10 mouse cellular contexts compared by ENCODE assay signal in the genomic region with DNA sequence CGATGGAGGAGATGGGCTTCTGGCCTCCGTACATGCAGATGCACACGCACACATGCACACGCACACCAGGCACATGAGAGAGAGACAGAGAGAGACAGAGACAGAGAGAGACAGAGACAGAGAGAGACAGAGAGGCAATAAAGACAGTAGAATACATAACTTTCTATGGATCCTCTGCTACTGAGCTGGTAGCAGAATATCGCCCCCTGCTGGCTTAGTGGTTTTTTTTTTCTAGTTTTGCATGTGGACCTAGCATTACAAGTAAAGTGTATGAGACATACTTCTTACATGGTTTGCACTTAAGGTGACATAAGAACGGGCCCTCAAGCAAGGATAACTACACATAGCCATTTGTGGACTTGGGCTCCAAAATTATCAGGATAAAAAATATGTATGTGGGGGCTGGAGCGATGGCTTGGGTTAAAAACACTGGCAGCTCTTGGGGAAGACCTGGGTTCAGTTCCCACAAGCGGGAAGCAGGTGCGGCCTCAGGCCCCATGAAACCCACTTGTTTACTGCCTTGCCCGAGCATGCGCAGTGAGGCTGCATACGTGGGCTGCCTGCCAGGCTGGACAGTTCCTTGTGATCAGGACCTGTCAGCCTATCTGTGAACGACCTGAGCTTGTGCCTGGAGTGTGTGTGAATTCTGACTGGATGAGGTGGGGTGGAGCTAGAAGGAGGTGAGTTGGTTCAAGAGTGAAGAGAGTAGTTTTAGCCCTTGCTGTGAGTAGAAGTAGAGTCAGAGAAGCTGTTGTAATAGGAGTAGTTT.
DNase-seq lines count a peak whose midpoint lies in the region; ATAC-seq and TF ChIP-seq lines count a peak whose summit lies in the region.
"Had no signal": no experiment of that assay in that cellular context is flagged by ENCODE, and none has a peak within 500 bp of the region (broad histone marks: within the 10 kb centered on the region; RNA-seq: fewer than 3 reads in every experiment).

No protein-coding gene starts in this region.

- H3K9ac ChIP-seq in hindbrain, embryonic 14.5 days, result no peak overlapping the region
- no peak overlapping the region for H3K9ac ChIP-seq in hindbrain, embryonic 12.5 days
- no peak overlapping the region for H3K9ac ChIP-seq in ES-E14 (ENCODE audit: insufficient read depth, low read depth, low read length, poor library complexity, severe bottlenecking)
- no peak overlapping the region for H3K9ac ChIP-seq in neural tube, embryonic 15.5 days (replicated peaks)
- H3K9ac ChIP-seq: liver, embryonic 13.5 days; stomach, embryonic 15.5 days had no signal

- no peaks in the 10 kb centered on the region for H3K9me3 ChIP-seq in hindbrain, embryonic 14.5 days (ENCODE audit: control insufficient read depth, low read length)
- H3K9me3 ChIP-seq in hindbrain, embryonic 12.5 days (replicated peaks), result 0 out of 2 replicates have a peak, but pooled peaks cover 5% of the 10 kb centered on the region
- H3K9me3 ChIP-seq in ES-E14 (ENCODE audit: control insufficient read depth, insufficient read depth, low read depth, low read length), result no peaks in the 10 kb centered on the region
- no peaks in the 10 kb centered on the region for H3K9me3 ChIP-seq in neural tube, embryonic 15.5 days (replicated peaks)
- H3K9me3 ChIP-seq: liver, embryonic 13.5 days; stomach, embryonic 15.5 days had no signal

- in situ Hi-C loops in ES-E14 (cut with MboI; ENCODE audit: low sequenced_read_pairs in 2 of 2, unreplicated experiment in 2 of 2), result no loop called here

- no peak overlapping the region for H3K4me2 ChIP-seq in hindbrain, embryonic 14.5 days (replicated peaks)
- H3K4me2 ChIP-seq in hindbrain, embryonic 12.5 days (replicated peaks), result no peak overlapping the region
- H3K4me2 ChIP-seq in neural tube, embryonic 15.5 days, result no peak overlapping the region
- H3K4me2 ChIP-seq: liver, embryonic 13.5 days; stomach, embryonic 15.5 days had no signal

- no peaks in the 10 kb centered on the region for H3K27me3 ChIP-seq in hindbrain, embryonic 14.5 days (ENCODE audit: control insufficient read depth, insufficient read depth, low read length)
- H3K27me3 ChIP-seq in hindbrain, embryonic 12.5 days, result no peaks in the 10 kb centered on the region
- H3K27me3 ChIP-seq in neural tube, embryonic 15.5 days (replicated peaks), result no peaks in the 10 kb centered on the region
- H3K27me3 ChIP-seq: liver, embryonic 13.5 days; stomach, embryonic 15.5 days had no signal

- H3K4me1 ChIP-seq in hindbrain, embryonic 14.5 days (replicated peaks; ENCODE audit: control insufficient read depth, insufficient read depth, low read length), result no peaks in the 10 kb centered on the region
- H3K4me1 ChIP-seq in hindbrain, embryonic 12.5 days, result no peaks in the 10 kb centered on the region
- no peaks in the 10 kb centered on the region for H3K4me1 ChIP-seq in ES-E14 (ENCODE audit: control insufficient read depth in 2 of 2, insufficient read depth in 2 of 2, low read length in 2 of 2, poor library complexity in 1 of 2)
- no peaks in the 10 kb centered on the region for H3K4me1 ChIP-seq in neural tube, embryonic 15.5 days
- H3K4me1 ChIP-seq: liver, embryonic 13.5 days; stomach, embryonic 15.5 days had no signal

- peak; percentile 58 for DNase-seq in hindbrain, embryonic 14.5 days (ENCODE audit: low spot score)
- peak; percentile 43 for DNase-seq in 3134 (ENCODE audit: extremely low read depth, insufficient read length, low spot score)
- peak; percentile 34 for DNase-seq in ES-E14 (ENCODE audit: low read depth, low spot score)
- peak; percentile 85 for DNase-seq in cerebellum, adult 9-10 months
- peak; percentile 37 to 63 for DNase-seq in kidney, postnatal 36 days
- DNase-seq: liver, embryonic 13.5 days had no signal

- 81% methylated on average over 13 of the region's 13 CpGs for WGBS in hindbrain, embryonic 14.5 days
- WGBS in hindbrain, embryonic 12.5 days, result 82% methylated on average over 13 of the region's 13 CpGs
- whole genome bisulfite sequencing in neural tube, embryonic 15.5 days, result 83% methylated on average over 13 of the region's 13 CpGs

- H3K27ac ChIP-seq in hindbrain, embryonic 14.5 days, result no peak overlapping the region
- H3K27ac ChIP-seq in hindbrain, embryonic 12.5 days, result no peak overlapping the region
- no peak overlapping the region for H3K27ac ChIP-seq in ES-E14 (ENCODE audit: insufficient read depth, low read depth, low read length, poor library complexity, severe bottlenecking)
- no peak overlapping the region for H3K27ac ChIP-seq in neural tube, embryonic 15.5 days (replicated peaks)
- H3K27ac ChIP-seq: liver, embryonic 13.5 days; stomach, embryonic 15.5 days had no signal

- ATAC-seq in hindbrain, embryonic 14.5 days (ENCODE audit: low FRiP score), result no peak
- ATAC-seq in hindbrain, embryonic 12.5 days (ENCODE audit: low FRiP score), result no peak
- peak; percentile 39; the same call in 1 of the 2 replicates for ATAC-seq in neutrophil, adult 5-6 weeks (ENCODE audit: extremely low read depth, insufficient number of reproducible peaks, low FRiP score, poor library complexity, severe bottlenecking)
- no peak for ATAC-seq in neural tube, embryonic 15.5 days (ENCODE audit: low FRiP score)

- H3K4me3 ChIP-seq in hindbrain, embryonic 14.5 days (replicated peaks; ENCODE audit: low read length), result no peak overlapping the region
- no peak overlapping the region for H3K4me3 ChIP-seq in hindbrain, embryonic 12.5 days
- no peak overlapping the region for H3K4me3 ChIP-seq in ES-E14 (ENCODE audit: insufficient read depth in 1 of 2, low read depth in 1 of 2, low read length in 2 of 2, poor library complexity in 1 of 2, severe bottlenecking in 1 of 2)
- no peak overlapping the region for H3K4me3 ChIP-seq in neural tube, embryonic 15.5 days (replicated peaks)
- H3K4me3 ChIP-seq: liver, embryonic 13.5 days; stomach, embryonic 15.5 days had no signal

- no peaks in the 10 kb centered on the region for H3K36me3 ChIP-seq in hindbrain, embryonic 14.5 days (replicated peaks; ENCODE audit: control insufficient read depth, insufficient read depth)
- H3K36me3 ChIP-seq in hindbrain, embryonic 12.5 days, result no peaks in the 10 kb centered on the region
- no peaks in the 10 kb centered on the region for H3K36me3 ChIP-seq in ES-E14 (ENCODE audit: control insufficient read depth, insufficient read depth, low read length, poor library complexity, severe bottlenecking)
- no peaks in the 10 kb centered on the region for H3K36me3 ChIP-seq in neural tube, embryonic 15.5 days
- H3K36me3 ChIP-seq: liver, embryonic 13.5 days; stomach, embryonic 15.5 days had no signal

TF ChIP-seq in ES-E14, 5 proteins besides CTCF, POLR2A, EP300 and RAD21:
- TF ChIP-seq CHD2 (IDR thresholded peaks at IDR 0.05; ENCODE audit: low read depth, low read length) (no peak), ZC3H11A (IDR thresholded peaks at IDR 0.05; ENCODE audit: borderline replicate concordance, low read depth, low read length) (no peak), MAFK (IDR thresholded peaks at IDR 0.05; ENCODE audit: insufficient read depth, low read depth, low read length) (no peak), ZNF384 (IDR thresholded peaks at IDR 0.05; ENCODE audit: low read depth, low read length) (no peak), HCFC1 (IDR thresholded peaks at IDR 0.05; ENCODE audit: borderline replicate concordance, insufficient read depth, low read length) (no peak)

Comparison
In these comparisons a context has a peak if more than half of its experiments do, and no peak if none do; other contexts are left out.
1. DNase-seq: peak in every context shown above with its lines; median percentile 85 in cerebellum, adult 9-10 months; 58 in hindbrain, embryonic 14.5 days; 50 in kidney, postnatal 36 days; 43 in 3134; 34 in ES-E14.